Mouse (Mus musculus): ENCODE data around the gene Syt16. TPM values are rescaled to one million over a fixed set of nuclear protein-coding genes. Genes with fewer than 3 reads are reported as not detected.
A peak's percentile ranks its signal among the peaks of the same experiment; 100 is the strongest.

The Syt16 gene
- polyA plus RNA-seq, 1 experiment from 2014 or later = 9.7 TPM

GRCm38 (mm10) chr12:74109462-74110068 is 112.1 kb downstream of the Syt16 start:
- no peak for ATAC-seq (ENCODE audit: insufficient number of reproducible peaks, insufficient read depth, low FRiP score, low TSS enrichment, low read depth)
- Histone ChIP-seq H3K9me3 (no peaks in the 10 kb centered on the region), H3K27me3 (no peaks in the 10 kb centered on the region), H3K4me1 (0 out of 2 replicates have a peak, but pooled peaks cover 3% of the 10 kb centered on the region), H3K36me3 (no peaks in the 10 kb centered on the region), H3K27ac (no peak overlapping the region), H3K4me3 (no peak overlapping the region), H3K4me2 (no peak overlapping the region), H3K9ac (no peak overlapping the region)
- WGBS = 80% methylated on average over 10 of the region's 10 CpGs

- no peaks in the 10 kb centered on the region for H3K36me3 ChIP-seq
- H3K27me3 ChIP-seq = no peaks in the 10 kb centered on the region
- no peaks in the 10 kb centered on the region for H3K4me1 ChIP-seq
- H3K9ac ChIP-seq = no peak overlapping the region
- no peak overlapping the region for H3K27ac ChIP-seq
- H3K9me3 ChIP-seq = no peaks in the 10 kb centered on the region
- H3K4me2 ChIP-seq = no peak overlapping the region
- WGBS = 56% methylated on average over 6 of the region's 6 CpGs
- no peak for ATAC-seq (ENCODE audit: insufficient number of reproducible peaks, insufficient read depth, low FRiP score, low TSS enrichment, low read depth)
- H3K4me3 ChIP-seq = no peak overlapping the region
These were observed 119.4 kb downstream of the Syt16 start for GRCm38 (mm10) chr12:74116825-74117224.

GRCm38 (mm10) chr12:74125796-74126195 is 128.3 kb downstream of the Syt16 start:
- no peak overlapping the region for H3K4me2 ChIP-seq
- H3K9me3 ChIP-seq = peaks cover 14% of the 10 kb centered on the region; the same call in 1 of the 2 replicates
- H3K36me3 ChIP-seq = no peaks in the 10 kb centered on the region
- no peaks in the 10 kb centered on the region for H3K27me3 ChIP-seq
- H3K27ac ChIP-seq = no peak overlapping the region
- no peaks in the 10 kb centered on the region for H3K4me1 ChIP-seq
- no peak overlapping the region for H3K9ac ChIP-seq
- 84% methylated on average over 12 of the region's 12 CpGs for WGBS
- no peak for ATAC-seq (ENCODE audit: insufficient number of reproducible peaks, insufficient read depth, low FRiP score, low TSS enrichment, low read depth)
- H3K4me3 ChIP-seq = no peak overlapping the region

- no peaks in the 10 kb centered on the region for H3K27me3 ChIP-seq
- no peak for ATAC-seq (ENCODE audit: insufficient number of reproducible peaks, insufficient read depth, low FRiP score, low TSS enrichment, low read depth)
- no peak overlapping the region for H3K4me3 ChIP-seq
- no peak overlapping the region for H3K27ac ChIP-seq
- H3K9ac ChIP-seq = no peak overlapping the region
- H3K36me3 ChIP-seq = no peaks in the 10 kb centered on the region
- H3K9me3 ChIP-seq = peaks cover 14% of the 10 kb centered on the region; the same call in 1 of the 2 replicates
- H3K4me2 ChIP-seq = no peak overlapping the region
- no peaks in the 10 kb centered on the region for H3K4me1 ChIP-seq
- WGBS = 70% methylated on average over 1 of the region's 1 CpGs
These were observed 130.8 kb downstream of the Syt16 start for GRCm38 (mm10) chr12:74128229-74128628.

- peaks cover 6% of the 10 kb centered on the region; the same call in 1 of the 2 replicates for H3K9me3 ChIP-seq
- no peaks in the 10 kb centered on the region for H3K27me3 ChIP-seq
- H3K9ac ChIP-seq = no peak overlapping the region
- no peak overlapping the region for H3K4me3 ChIP-seq
- WGBS = 77% methylated on average over 2 of the region's 2 CpGs
- H3K36me3 ChIP-seq = no peaks in the 10 kb centered on the region
- ATAC-seq (ENCODE audit: insufficient number of reproducible peaks, insufficient read depth, low FRiP score, low TSS enrichment, low read depth) = no peak
- no peak overlapping the region for H3K27ac ChIP-seq
- H3K4me2 ChIP-seq = no peak overlapping the region
- no peaks in the 10 kb centered on the region for H3K4me1 ChIP-seq
These were observed 134.3 kb downstream of the Syt16 start for GRCm38 (mm10) chr12:74131790-74132189.

GRCm38 (mm10) chr12:74142147-74142546 is 144.7 kb downstream of the Syt16 start:
- WGBS = 47% methylated on average over 7 of the region's 7 CpGs
- ATAC-seq (ENCODE audit: insufficient number of reproducible peaks, insufficient read depth, low FRiP score, low TSS enrichment, low read depth) = no peak
- no peaks in the 10 kb centered on the region for H3K9me3 ChIP-seq
- H3K4me2 ChIP-seq = no peak overlapping the region
- no peak overlapping the region for H3K9ac ChIP-seq
- H3K27me3 ChIP-seq = no peaks in the 10 kb centered on the region
- H3K36me3 ChIP-seq = no peaks in the 10 kb centered on the region
- H3K4me1 ChIP-seq = peaks cover 6% of the 10 kb centered on the region
- H3K27ac ChIP-seq = no peak overlapping the region
- no peak overlapping the region for H3K4me3 ChIP-seq

GRCm38 (mm10) chr12:74144385-74144784 is 146.9 kb downstream of the Syt16 start:
- H3K36me3 ChIP-seq = no peaks in the 10 kb centered on the region
- peaks cover 6% of the 10 kb centered on the region for H3K4me1 ChIP-seq
- no peak overlapping the region for H3K9ac ChIP-seq
- no peak overlapping the region for H3K4me2 ChIP-seq
- 57% methylated on average over 5 of the region's 5 CpGs for WGBS
- H3K27me3 ChIP-seq = no peaks in the 10 kb centered on the region
- no peaks in the 10 kb centered on the region for H3K9me3 ChIP-seq
- no peak overlapping the region for H3K27ac ChIP-seq
- no peak for ATAC-seq (ENCODE audit: insufficient number of reproducible peaks, insufficient read depth, low FRiP score, low TSS enrichment, low read depth)
- H3K4me3 ChIP-seq = no peak overlapping the region

- Histone ChIP-seq H3K27me3 (no peaks in the 10 kb centered on the region), H3K27ac (no peak overlapping the region), H3K4me3 (no peak overlapping the region), H3K9me3 (no peaks in the 10 kb centered on the region), H3K9ac (no peak overlapping the region), H3K36me3 (no peaks in the 10 kb centered on the region), H3K4me2 (no peak overlapping the region), H3K4me1 (no peaks in the 10 kb centered on the region)
- 69% methylated on average over 3 of the region's 3 CpGs for WGBS
- ATAC-seq (ENCODE audit: insufficient number of reproducible peaks, insufficient read depth, low FRiP score, low TSS enrichment, low read depth) = no peak
These were observed 163.3 kb downstream of the Syt16 start for GRCm38 (mm10) chr12:74160791-74161190.

GRCm38 (mm10) chr12:74163080-74163479 is 165.6 kb downstream of the Syt16 start:
- no peak for ATAC-seq (ENCODE audit: insufficient number of reproducible peaks, insufficient read depth, low FRiP score, low TSS enrichment, low read depth)
- Histone ChIP-seq H3K4me3 (no peak overlapping the region), H3K36me3 (no peaks in the 10 kb centered on the region), H3K9ac (no peak overlapping the region), H3K27me3 (no peaks in the 10 kb centered on the region), H3K9me3 (no peaks in the 10 kb centered on the region), H3K27ac (no peak overlapping the region), H3K4me2 (no peak overlapping the region), H3K4me1 (no peaks in the 10 kb centered on the region)
- WGBS = 77% methylated on average over 2 of the region's 2 CpGs

- Histone ChIP-seq H3K9ac (no peak overlapping the region), H3K4me2 (no peak overlapping the region), H3K4me3 (no peak overlapping the region), H3K27ac (no peak overlapping the region), H3K9me3 (no peaks in the 10 kb centered on the region), H3K36me3 (no peaks in the 10 kb centered on the region), H3K27me3 (no peaks in the 10 kb centered on the region), H3K4me1 (no peaks in the 10 kb centered on the region)
- ATAC-seq (ENCODE audit: insufficient number of reproducible peaks, insufficient read depth, low FRiP score, low TSS enrichment, low read depth) = no peak
- WGBS = 79% methylated on average over 1 of the region's 1 CpGs
These were observed 173.8 kb downstream of the Syt16 start for GRCm38 (mm10) chr12:74171257-74171656.

- H3K36me3 ChIP-seq = no peaks in the 10 kb centered on the region
- no peaks in the 10 kb centered on the region for H3K27me3 ChIP-seq
- no peak for ATAC-seq (ENCODE audit: insufficient number of reproducible peaks, insufficient read depth, low FRiP score, low TSS enrichment, low read depth)
- H3K4me2 ChIP-seq = no peak overlapping the region
- H3K9me3 ChIP-seq = no peaks in the 10 kb centered on the region
- no peaks in the 10 kb centered on the region for H3K4me1 ChIP-seq
- 72% methylated on average over 3 of the region's 3 CpGs for WGBS
- no peak overlapping the region for H3K4me3 ChIP-seq
- H3K9ac ChIP-seq = no peak overlapping the region
- no peak overlapping the region for H3K27ac ChIP-seq
These were observed 176.4 kb downstream of the Syt16 start for GRCm38 (mm10) chr12:74173902-74174301.

GRCm38 (mm10) chr12:74184596-74184995 is 187.1 kb downstream of the Syt16 start:
- no peak for ATAC-seq (ENCODE audit: insufficient number of reproducible peaks, insufficient read depth, low FRiP score, low TSS enrichment, low read depth)
- no peaks in the 10 kb centered on the region for H3K4me1 ChIP-seq
- 0 out of 2 replicates have a peak, but pooled peaks cover 6% of the 10 kb centered on the region for H3K9me3 ChIP-seq
- H3K36me3 ChIP-seq = no peaks in the 10 kb centered on the region
- peak overlapping the region; percentile 31 for H3K4me2 ChIP-seq
- 0 out of 2 replicates have a peak overlapping the region, but pooled peaks have one; percentile 4 for H3K4me3 ChIP-seq
- H3K27me3 ChIP-seq = no peaks in the 10 kb centered on the region
- H3K27ac ChIP-seq = no peak overlapping the region
- 64% methylated on average over 17 of the region's 17 CpGs for WGBS
- H3K9ac ChIP-seq = no peak overlapping the region
